Mouse (Mus musculus) retina, adult 2 months (tissue): ENCODE results near the gene B3gnt5.
"Not testable (repeated sequence)": the region's sequence is repeated elsewhere in the genome, so short reads cannot be mapped to it uniquely, and the experiment has no call there.

Experiments used
- DNase-seq: peaks from one replicate; pipeline ENCODE4 v3.0.0-alpha.2; 2012; ENCODE audit warnings: low read depth, low spot score

B3gnt5 gene

GRCm38 (mm10) chr16:19760074-19760473 is at the start of gene B3gnt5:
TSS of gene B3gnt5 (plus strand) at chr16:19760208.
- DNase-seq: no peak

- DNase-seq: no peak
Measured at GRCm38 (mm10) chr16:19720959-19721358, 39.0 kb upstream of the B3gnt5 start.

- not testable (repeated sequence) for DNase-seq
Measured at GRCm38 (mm10) chr16:19724139-19724538, 35.9 kb upstream of the B3gnt5 start.

DNA sequence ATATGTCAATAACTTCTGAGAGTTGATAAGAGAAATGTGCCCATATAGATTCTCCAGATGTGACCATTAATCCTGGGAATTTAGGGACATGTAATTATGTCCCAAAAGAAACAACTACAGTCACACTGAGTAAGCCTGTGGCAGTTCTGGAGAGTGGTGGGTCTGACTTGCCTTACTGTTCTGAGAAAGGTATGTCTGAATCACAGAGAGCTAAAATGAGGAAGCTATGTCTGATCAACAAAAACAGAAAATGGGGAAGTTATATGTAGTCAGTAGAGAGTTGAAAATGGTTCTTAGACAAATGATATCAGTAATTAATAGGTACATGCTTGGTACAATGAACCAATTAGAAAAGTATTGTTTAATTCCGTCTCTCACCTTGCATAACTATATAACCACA is 27.1 kb upstream of the B3gnt5 start:
- no peak for DNase-seq

GRCm38 (mm10) chr16:19760505-19761496 is 793 bp downstream of the B3gnt5 start:
- no peak for DNase-seq

- no peak for DNase-seq
Measured at GRCm38 (mm10) chr16:19761691-19762090, 1.7 kb downstream of the B3gnt5 start.

- no peak for DNase-seq
Measured at GRCm38 (mm10) chr16:19766107-19766506, 6.1 kb downstream of the B3gnt5 start.

DNA sequence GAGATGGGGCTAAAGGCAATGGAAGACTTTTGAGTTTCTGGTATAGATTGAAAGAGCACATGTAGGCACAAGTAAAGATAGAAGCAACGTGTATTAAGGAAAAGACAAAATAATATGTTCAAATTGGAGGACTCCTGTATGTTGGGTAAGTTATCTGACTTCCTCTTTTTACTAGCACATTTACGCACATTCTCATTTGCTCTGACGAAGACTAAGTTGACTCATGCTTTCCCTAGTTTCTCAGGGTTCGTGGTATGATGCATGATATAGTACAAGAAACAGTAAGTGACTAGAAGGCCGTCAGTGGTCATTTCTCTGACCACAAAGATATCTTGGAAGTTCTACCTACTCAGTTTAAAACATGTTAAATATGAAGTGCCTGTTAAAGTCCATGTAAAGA is 8.0 kb downstream of the B3gnt5 start:
- no peak for DNase-seq

DNA sequence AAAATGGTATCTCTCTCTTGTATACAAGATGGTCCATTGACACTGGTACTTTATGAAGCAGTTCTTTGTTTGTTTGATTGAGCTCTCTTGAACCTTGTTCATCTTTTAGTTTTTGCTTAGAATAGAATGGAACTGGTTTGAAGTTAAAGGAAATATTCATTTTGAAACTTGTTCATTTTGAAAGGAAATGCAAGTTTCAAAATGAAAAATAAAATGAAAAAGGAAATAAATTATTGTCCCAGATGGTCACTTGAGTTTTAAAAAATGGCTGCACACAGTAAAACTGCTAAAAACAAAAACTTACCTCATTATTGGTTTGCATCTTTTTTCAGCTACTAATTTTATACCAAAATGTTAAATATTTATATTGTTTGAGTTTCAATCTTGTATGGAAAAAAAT is 12.0 kb downstream of the B3gnt5 start:
- DNase-seq: no peak

DNA sequence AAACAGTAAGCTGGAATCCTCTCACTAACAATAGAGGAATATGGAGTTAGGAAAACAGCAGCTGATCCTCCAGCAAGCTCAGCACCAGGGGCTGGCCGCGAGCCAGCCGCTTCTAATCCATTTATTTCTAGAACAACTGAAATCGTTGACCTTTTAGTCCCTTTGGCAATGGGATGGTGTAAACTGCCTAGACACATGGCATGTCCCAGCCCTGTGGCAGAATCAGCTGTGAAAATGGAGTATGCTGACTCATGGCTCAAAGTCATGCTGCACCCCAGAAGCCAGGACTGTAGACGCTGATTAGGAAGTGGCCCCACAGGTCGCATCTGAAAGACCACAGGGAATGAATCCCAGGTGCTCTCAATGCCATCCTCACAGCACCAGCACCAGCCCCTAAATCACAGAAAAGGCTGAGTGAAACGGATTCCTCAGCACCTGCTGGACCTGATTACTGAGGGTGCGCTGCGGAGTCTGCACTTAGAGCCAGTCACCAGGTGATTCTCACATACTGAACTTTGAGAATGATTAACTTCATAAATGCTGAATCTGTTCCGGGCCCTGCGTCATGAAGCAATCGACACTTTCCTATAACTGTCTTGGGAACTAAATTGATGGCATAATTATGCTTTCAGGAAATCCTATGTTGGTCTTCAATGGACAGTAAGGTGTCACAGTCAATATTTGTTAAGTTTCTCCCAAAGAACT is 26.5 kb downstream of the B3gnt5 start:
- peak; percentile 16 for DNase-seq

GRCm38 (mm10) chr16:19789914-19790313 is 29.9 kb downstream of the B3gnt5 start:
- no peak for DNase-seq

DNA sequence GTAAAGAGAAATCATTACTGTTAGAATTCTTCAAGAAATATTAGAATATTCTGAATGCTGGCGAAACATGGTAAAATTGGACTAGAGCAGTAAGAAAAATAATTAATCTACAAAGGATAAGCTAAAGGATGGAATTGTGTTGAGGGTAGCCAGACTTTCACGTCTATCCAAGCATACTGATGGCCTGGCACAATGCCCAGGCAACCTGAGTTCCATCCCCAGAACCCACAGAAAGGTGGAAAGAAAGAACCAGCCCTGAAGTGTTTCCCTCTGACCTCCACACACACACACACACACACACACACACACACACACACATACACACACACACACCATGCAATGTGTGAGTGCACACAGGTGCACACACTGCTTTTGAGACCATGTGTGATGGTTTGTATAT is 58.8 kb downstream of the B3gnt5 start:
- DNase-seq: no peak
